Mouse (Mus musculus): ENCODE results near the gene Nsmce4a. TPM values are rescaled to one million over a fixed set of nuclear protein-coding genes. Genes with fewer than 3 reads are reported as not detected.

The Nsmce4a gene
- polyA plus RNA-seq, 1 experiment from 2014 or later: 124 TPM

DNA sequence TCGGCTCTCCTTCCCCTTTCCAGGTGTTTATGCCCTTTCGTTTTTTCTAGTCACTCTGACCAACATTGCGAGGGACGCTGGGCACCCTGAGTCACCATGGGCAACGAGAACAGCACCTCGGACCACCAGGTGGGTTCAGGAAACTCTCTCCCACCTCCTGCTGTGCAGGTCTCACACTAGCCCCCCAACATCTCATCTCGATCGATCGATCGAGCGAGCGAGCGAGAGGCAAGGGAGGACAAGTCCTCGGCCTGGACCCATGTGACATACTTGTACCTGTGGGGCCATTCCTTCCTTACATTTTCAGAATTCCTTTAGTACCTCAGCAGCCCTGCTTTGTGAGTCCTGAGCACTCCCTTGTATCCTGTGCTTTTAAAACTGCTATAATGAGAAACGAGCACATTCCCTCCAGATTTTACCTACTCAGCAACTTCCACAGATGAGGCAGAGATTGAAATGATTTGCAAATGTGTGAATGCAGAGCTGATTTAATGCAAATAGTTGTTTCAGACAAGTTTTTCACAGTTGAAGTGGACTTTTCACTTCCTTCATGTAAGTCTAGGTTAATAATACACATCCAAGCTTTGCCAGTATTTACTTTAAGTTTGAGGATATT lies 4.6 kb upstream of the Nsmce4a start, which contains the start of gene Tacc2:
TSS of gene Tacc2 (plus strand) at position 51 of the 616 bp plus-strand sequence.
- Histone ChIP-seq H3K9me3 (0 out of 2 replicates have a peak, but pooled peaks cover 5% of the 10 kb centered on the region), H3K27me3 (replicated peaks) (no peaks in the 10 kb centered on the region), H3K4me1 (peaks cover 17% of the 10 kb centered on the region), H3K4me2 (peak within 1 kb of the TSS; percentile 70), H3K9ac (peak within 1 kb of the TSS; percentile 77), H3K36me3 (no peaks in the 10 kb centered on the region), H3K27ac (replicated peaks) (no peak within 1 kb of the TSS), H3K4me3 (peak within 1 kb of the TSS; percentile 49)
- no peak for ATAC-seq (ENCODE audit: extremely low read depth, insufficient number of reproducible peaks, low FRiP score, low TSS enrichment)
- 17% methylated on average over 15 of the region's 15 CpGs for WGBS

DNA sequence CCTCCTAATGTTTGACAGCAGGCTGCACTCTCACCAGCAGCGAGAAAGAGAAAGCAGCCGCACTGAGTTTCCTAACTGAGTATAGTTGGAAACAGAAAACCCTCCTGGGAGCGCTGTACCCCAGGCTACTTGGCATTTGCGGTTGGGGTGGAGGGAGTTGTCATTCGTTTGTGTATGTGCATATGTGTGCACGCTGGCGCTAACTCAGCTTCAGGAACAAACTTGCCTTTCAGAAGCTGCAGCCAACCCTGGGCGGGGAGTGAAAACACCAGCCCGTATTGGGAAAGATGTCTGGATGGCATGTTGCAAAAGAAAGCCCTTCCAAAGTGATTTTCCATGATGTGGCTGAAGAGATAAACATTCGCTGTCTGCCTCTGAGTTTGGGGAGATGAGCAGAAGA lies 4.1 kb upstream of the Nsmce4a start:
- Histone ChIP-seq H3K27me3 (replicated peaks) (no peaks in the 10 kb centered on the region), H3K27ac (replicated peaks) (no peak overlapping the region), H3K4me1 (peaks cover 17% of the 10 kb centered on the region), H3K9ac (peak overlapping the region; percentile 77), H3K4me2 (peak overlapping the region; percentile 70), H3K9me3 (0 out of 2 replicates have a peak, but pooled peaks cover 5% of the 10 kb centered on the region), H3K36me3 (no peaks in the 10 kb centered on the region), H3K4me3 (peak overlapping the region; percentile 49)
- WGBS: 9% methylated on average over 10 of the region's 10 CpGs
- no peak for ATAC-seq (ENCODE audit: extremely low read depth, insufficient number of reproducible peaks, low FRiP score, low TSS enrichment)

DNA sequence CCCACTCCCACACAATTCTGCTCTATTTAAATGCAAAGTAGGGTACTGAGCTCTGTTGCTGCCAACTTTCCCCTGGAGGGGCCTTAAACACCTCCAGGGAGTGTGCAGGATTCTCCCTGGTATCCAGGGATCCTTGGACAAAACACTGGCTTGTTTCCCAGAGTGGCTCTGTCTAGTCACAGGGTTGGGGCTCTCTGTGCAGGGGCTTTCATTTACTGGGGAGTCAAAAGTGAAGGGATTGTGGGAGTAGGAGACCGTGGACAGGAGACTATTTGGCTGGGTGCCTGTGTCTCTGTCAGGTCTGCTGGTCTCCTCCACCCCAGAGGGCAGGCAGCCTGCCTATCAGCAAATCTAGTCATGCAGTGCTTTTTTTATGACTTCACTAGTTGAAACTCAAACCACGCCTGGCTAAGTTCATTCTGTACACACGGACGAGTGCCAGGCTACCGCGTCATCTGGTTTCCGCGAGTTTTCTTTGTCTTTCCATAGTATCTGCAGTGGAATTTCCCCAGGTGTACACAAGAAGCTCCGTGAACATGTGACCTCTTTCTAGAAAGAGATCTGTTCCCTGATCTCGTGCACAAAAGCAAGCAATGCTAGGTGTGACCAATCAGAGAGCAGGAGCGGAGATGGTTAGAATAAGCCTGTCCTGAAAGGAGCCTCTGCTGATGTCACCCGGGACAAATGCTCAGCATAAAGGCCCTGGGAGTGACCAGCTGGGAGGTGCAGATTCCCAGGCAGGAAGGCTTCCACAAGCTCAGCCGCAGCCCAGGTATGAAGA lies 1.5 kb upstream of the Nsmce4a start:
- Histone ChIP-seq H3K36me3 (no peaks in the 10 kb centered on the region), H3K4me2 (0 out of 2 replicates have a peak overlapping the region, but pooled peaks have one; percentile 13), H3K4me3 (no peak overlapping the region), H3K9me3 (no peaks in the 10 kb centered on the region), H3K4me1 (peaks cover 18% of the 10 kb centered on the region), H3K27ac (replicated peaks) (0 out of 2 replicates have a peak overlapping the region, but pooled peaks have one; percentile 4), H3K9ac (no peak overlapping the region), H3K27me3 (replicated peaks) (no peaks in the 10 kb centered on the region)
- no peak for ATAC-seq (ENCODE audit: extremely low read depth, insufficient number of reproducible peaks, low FRiP score, low TSS enrichment)
- WGBS: 49% methylated on average over 13 of the region's 13 CpGs

DNA sequence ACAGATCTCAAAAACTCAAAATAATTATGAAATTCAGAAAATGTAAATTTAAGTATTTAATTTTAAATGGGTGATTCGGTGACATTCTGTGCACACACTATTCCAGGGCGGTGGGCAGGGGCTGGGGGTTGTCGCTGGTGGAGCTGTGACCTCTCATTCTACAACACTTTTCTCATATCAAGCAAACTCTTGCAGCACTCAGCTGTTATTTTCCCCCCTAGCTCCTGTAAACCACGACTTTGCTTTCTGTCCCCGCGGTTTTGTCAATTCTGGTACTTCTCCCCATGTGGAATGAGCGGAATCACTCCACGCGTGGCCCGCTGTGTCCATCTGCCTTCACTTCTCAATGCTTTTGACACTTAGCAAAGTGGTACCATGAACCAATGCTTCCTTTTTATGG lies 828 bp upstream of the Nsmce4a start:
- Histone ChIP-seq H3K36me3 (no peaks in the 10 kb centered on the region), H3K4me2 (no peak overlapping the region), H3K9me3 (no peaks in the 10 kb centered on the region), H3K27me3 (replicated peaks) (no peaks in the 10 kb centered on the region), H3K9ac (no peak overlapping the region), H3K27ac (replicated peaks) (no peak overlapping the region), H3K4me3 (no peak overlapping the region), H3K4me1 (peaks cover 24% of the 10 kb centered on the region)
- no peak for ATAC-seq (ENCODE audit: extremely low read depth, insufficient number of reproducible peaks, low FRiP score, low TSS enrichment)
- 89% methylated on average over 10 of the region's 10 CpGs for WGBS

DNA sequence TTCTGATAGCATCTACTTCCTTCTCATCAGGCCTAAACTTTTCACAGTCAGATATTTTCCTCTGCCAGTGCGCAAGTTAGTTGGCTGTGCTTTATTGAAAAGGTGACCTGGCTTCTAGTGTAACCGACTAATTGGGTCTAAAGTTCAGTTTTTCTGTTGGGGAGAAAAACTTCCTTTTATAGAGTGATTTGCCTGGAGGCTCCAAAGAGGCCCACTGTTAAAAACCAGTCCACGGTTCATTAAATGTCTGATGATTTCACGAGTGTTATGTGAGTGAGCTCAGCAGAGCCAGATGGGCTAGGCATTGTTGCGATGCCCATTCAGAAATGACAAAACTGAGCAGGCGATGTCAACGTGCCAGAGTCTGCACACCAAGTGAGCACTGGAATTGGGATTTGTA lies 2.4 kb downstream of the Nsmce4a start:
- Histone ChIP-seq H3K4me3 (no peak overlapping the region), H3K27ac (replicated peaks) (no peak overlapping the region), H3K4me2 (no peak overlapping the region), H3K9ac (no peak overlapping the region), H3K9me3 (no peaks in the 10 kb centered on the region), H3K36me3 (no peaks in the 10 kb centered on the region), H3K4me1 (peaks cover 19% of the 10 kb centered on the region), H3K27me3 (replicated peaks) (no peaks in the 10 kb centered on the region)
- WGBS: 83% methylated on average over 7 of the region's 7 CpGs
- no peak for ATAC-seq (ENCODE audit: extremely low read depth, insufficient number of reproducible peaks, low FRiP score, low TSS enrichment)

DNA sequence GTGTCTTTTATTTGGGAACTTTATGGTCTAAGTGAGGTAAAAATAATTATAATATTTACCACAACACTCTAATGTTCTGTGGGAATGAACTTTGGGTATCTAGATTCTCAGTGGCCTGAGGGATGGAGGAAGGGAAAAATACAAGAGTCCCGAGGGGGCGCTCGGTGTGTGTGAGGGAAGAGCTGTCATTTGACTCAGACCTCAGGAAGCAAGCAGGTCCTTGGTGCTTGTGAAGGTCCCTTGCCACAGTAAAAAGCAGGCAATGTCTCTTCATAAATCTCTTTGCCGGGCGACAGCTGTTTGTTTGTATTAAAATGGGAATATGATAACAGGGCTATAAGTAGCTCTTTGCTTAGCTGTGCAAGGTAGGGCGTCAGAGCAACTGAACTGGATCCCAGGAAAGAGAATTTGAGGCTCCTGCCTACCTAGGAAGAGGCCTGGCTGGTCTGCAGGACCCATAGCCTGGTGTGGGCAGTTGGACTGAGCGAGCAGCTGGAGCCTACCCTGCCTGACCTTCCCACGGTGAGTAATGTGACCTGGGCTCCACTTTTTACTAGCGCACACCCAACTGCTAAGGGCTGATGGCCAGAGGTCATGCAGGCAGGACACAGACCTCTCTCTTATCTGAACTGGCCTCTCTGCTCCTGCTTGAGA lies 4.0 kb downstream of the Nsmce4a start:
- Histone ChIP-seq H3K4me2 (no peak overlapping the region), H3K9me3 (no peaks in the 10 kb centered on the region), H3K27me3 (replicated peaks) (no peaks in the 10 kb centered on the region), H3K27ac (replicated peaks) (peak overlapping the region; percentile 46), H3K36me3 (no peaks in the 10 kb centered on the region), H3K4me3 (no peak overlapping the region), H3K9ac (no peak overlapping the region), H3K4me1 (peaks cover 22% of the 10 kb centered on the region)
- no peak for ATAC-seq (ENCODE audit: extremely low read depth, insufficient number of reproducible peaks, low FRiP score, low TSS enrichment)
- 31% methylated on average over 9 of the region's 9 CpGs for WGBS

DNA sequence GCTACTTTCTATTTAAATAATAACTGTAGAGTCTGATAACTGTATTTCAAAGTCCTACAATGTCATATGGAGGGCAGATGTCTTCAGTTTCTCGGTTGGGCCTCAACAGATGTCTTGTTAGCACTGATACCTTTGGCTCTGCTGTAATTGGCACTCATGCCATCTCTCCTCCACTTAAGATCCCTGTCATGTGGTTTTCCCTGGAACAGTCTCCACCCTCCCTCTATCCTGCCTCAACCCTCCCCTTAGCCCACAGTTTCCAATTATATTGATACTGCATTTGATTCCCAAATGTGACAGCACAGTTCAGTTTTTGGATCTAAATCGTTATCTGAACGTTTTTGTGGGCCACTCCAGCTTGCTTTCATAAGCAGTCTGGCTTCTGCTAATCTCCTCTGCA lies 8.3 kb downstream of the Nsmce4a start:
- no peak overlapping the region for H3K9ac ChIP-seq
- H3K4me1 ChIP-seq: peaks cover 23% of the 10 kb centered on the region
- ATAC-seq (ENCODE audit: extremely low read depth, insufficient number of reproducible peaks, low FRiP score, low TSS enrichment): no peak
- H3K27me3 ChIP-seq (replicated peaks): no peaks in the 10 kb centered on the region
- no peak overlapping the region for H3K27ac ChIP-seq (replicated peaks)
- WGBS: 46% methylated on average over 3 of the region's 3 CpGs
- no peak overlapping the region for H3K4me2 ChIP-seq
- H3K36me3 ChIP-seq: no peaks in the 10 kb centered on the region
- H3K9me3 ChIP-seq: no peaks in the 10 kb centered on the region
- H3K4me3 ChIP-seq: no peak overlapping the region

DNA sequence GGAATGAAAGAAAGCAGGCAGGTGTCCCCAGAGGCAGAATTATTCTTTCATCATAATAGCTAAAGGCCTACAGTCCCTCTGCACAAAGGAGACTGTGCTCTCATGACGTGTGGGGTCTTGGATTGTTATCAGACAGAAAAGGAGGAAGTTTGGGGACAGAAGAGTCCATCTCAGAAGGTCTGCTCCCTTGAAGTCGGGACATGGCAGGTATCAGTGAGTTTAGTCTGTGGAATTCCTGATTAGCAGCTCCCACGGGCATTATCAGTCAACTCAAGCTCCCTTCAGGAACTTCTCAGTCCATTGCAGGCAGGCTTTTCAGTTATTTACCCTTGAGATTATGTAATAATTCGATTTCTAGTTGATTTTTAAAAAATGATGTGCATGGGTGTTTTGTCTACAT lies 9.0 kb downstream of the Nsmce4a start:
- Histone ChIP-seq H3K9me3 (no peaks in the 10 kb centered on the region), H3K36me3 (no peaks in the 10 kb centered on the region), H3K27ac (replicated peaks) (0 out of 2 replicates have a peak overlapping the region, but pooled peaks have one; percentile 8), H3K4me3 (no peak overlapping the region), H3K4me1 (peaks cover 17% of the 10 kb centered on the region), H3K27me3 (replicated peaks) (no peaks in the 10 kb centered on the region), H3K9ac (no peak overlapping the region), H3K4me2 (no peak overlapping the region)
- 28% methylated on average over 4 of the region's 4 CpGs for WGBS
- no peak for ATAC-seq (ENCODE audit: extremely low read depth, insufficient number of reproducible peaks, low FRiP score, low TSS enrichment)

DNA sequence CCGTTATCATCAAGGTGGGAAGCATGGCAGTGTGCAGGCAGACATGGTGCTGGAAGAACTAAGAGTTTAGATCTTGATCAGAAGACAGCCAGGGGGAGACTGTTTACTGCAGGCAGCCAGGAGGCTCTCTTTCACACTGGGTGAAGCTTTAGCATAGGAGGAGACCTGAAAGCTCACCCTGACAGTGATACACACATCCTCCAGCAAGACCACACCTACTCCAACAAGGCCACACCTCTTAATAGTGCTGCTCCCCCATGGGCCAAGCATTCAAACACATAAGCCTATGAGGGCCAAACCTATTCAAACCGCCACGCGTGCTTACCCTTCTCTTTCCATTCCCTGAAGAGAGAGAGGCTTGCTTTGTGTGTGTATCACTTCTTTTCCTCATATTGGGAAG lies 9.6 kb downstream of the Nsmce4a start:
- Histone ChIP-seq H3K4me1 (0 out of 2 replicates have a peak, but pooled peaks cover 12% of the 10 kb centered on the region), H3K9me3 (no peaks in the 10 kb centered on the region), H3K36me3 (no peaks in the 10 kb centered on the region), H3K4me3 (no peak overlapping the region), H3K27me3 (replicated peaks) (no peaks in the 10 kb centered on the region), H3K27ac (replicated peaks) (no peak overlapping the region), H3K9ac (no peak overlapping the region), H3K4me2 (no peak overlapping the region)
- 90% methylated on average over 4 of the region's 4 CpGs for WGBS
- no peak for ATAC-seq (ENCODE audit: extremely low read depth, insufficient number of reproducible peaks, low FRiP score, low TSS enrichment)

DNA sequence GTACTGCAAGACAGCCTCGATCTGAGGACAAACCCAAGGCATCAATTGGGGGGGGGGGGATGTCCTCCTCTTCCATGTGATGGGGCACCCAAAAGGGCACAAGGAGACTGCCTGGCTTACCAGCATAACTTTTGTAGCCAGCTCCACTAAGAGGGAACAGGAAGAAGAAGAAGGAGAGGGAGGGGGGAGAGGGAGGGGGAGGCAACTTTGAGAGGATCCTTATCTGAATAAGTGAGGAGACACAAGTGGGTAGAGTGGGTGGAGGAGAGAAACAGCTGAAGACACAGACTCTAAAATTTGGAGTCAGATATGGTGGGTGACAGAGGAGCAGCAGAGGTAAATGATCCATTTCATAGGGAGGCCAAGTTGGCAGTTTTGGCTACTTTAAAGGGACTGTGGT lies 12.0 kb downstream of the Nsmce4a start:
- WGBS: 60% methylated on average over 1 of the region's 1 CpGs

DNA sequence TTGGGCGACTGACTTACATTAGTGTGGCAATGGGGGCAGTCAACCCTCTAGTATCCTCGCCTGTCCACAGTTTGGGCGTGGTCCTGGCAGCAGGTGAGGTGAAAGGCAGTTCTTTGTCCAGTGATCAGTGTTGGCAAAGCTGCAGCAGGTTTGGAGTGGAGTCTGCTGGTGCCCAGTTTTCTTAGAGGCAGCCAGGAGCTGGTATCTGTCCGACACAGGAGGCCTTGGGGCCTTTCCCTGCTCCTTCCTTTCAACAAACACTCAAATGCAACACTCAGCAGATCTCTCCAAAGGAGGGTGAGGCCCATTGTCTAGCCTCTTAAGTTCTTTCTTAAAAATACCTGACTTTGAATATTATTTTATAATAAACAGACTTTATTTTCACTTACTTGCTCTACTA lies 14.3 kb downstream of the Nsmce4a start:
- Histone ChIP-seq H3K9ac (no peak overlapping the region), H3K9me3 (no peaks in the 10 kb centered on the region), H3K4me3 (no peak overlapping the region), H3K4me1 (no peaks in the 10 kb centered on the region; the same call in 1 of the 2 replicates), H3K27ac (replicated peaks) (no peak overlapping the region), H3K27me3 (replicated peaks) (no peaks in the 10 kb centered on the region), H3K36me3 (no peaks in the 10 kb centered on the region), H3K4me2 (no peak overlapping the region)
- WGBS: 67% methylated on average over 4 of the region's 4 CpGs
- ATAC-seq (ENCODE audit: extremely low read depth, insufficient number of reproducible peaks, low FRiP score, low TSS enrichment): no peak

More for the DNA sequence above, 12.0 kb downstream of the Nsmce4a start:
- Histone ChIP-seq H3K9me3 (no peaks in the 10 kb centered on the region), H3K36me3 (no peaks in the 10 kb centered on the region), H3K27me3 (replicated peaks) (no peaks in the 10 kb centered on the region), H3K4me3 (no peak overlapping the region), H3K27ac (replicated peaks) (no peak overlapping the region), H3K4me1 (0 out of 2 replicates have a peak, but pooled peaks cover 11% of the 10 kb centered on the region), H3K9ac (no peak overlapping the region), H3K4me2 (no peak overlapping the region)
- ATAC-seq (ENCODE audit: extremely low read depth, insufficient number of reproducible peaks, low FRiP score, low TSS enrichment): no peak
